Comparison of ENCODE assay signal across 12 mouse cellular contexts in genomic region chr7:130808694-130809093, GRCm38 (mm10). TPM values are rescaled to one million over a fixed set of nuclear protein-coding genes. Genes with fewer than 3 reads are reported as not detected.
"Had no signal": no experiment of that assay in that cellular context is flagged by ENCODE, and none has a peak within 500 bp of the region (broad histone marks: within the 10 kb centered on the region; RNA-seq: fewer than 3 reads in every experiment).

No protein-coding gene starts in this region.

- H3K4me1 ChIP-seq: limb, embryonic 15.5 days; liver, embryonic 12.5 days; midbrain, embryonic 13.5 days had no signal

- H3K27me3 ChIP-seq: limb, embryonic 15.5 days; liver, embryonic 12.5 days; midbrain, embryonic 13.5 days had no signal

- H3K9me3 ChIP-seq: limb, embryonic 15.5 days; liver, embryonic 12.5 days; midbrain, embryonic 13.5 days had no signal

- ATAC-seq: hindbrain, postnatal 0 days; liver, embryonic 12.5 days; midbrain, embryonic 13.5 days had no signal

- H3K27ac ChIP-seq: hindbrain, postnatal 0 days; limb, embryonic 15.5 days; liver, embryonic 12.5 days; midbrain, embryonic 13.5 days had no signal

- H3K4me3 ChIP-seq: limb, embryonic 15.5 days; liver, embryonic 12.5 days; midbrain, embryonic 13.5 days had no signal

- H3K9ac ChIP-seq: limb, embryonic 15.5 days; liver, embryonic 12.5 days; midbrain, embryonic 13.5 days had no signal

- H3K36me3 ChIP-seq: limb, embryonic 15.5 days; liver, embryonic 12.5 days; midbrain, embryonic 13.5 days had no signal

- DNase-seq: kidney, adult 18-20 months; kidney, postnatal 14 days; right cerebral cortex, adult 18-20 months; right cerebral cortex, postnatal 25 days had no signal

- H3K4me2 ChIP-seq: limb, embryonic 15.5 days; liver, embryonic 12.5 days; midbrain, embryonic 13.5 days had no signal

RNA-seq across cellular contexts. Expression of gene Btbd16, which starts 34.8 kb away (rescaled TPM):
- total RNA-seq: hindbrain, postnatal 0 days; midbrain, postnatal 0 days had no signal
- polyA plus RNA-seq: kidney, embryonic 14.5 days; limb, embryonic 11.5 days; liver, embryonic 12.5 days; midbrain, embryonic 13.5 days; neural tube, embryonic 14.5 days had no signal
